Mouse (Mus musculus) ovary, adult 10 weeks (tissue): Measurements from ENCODE around the gene Rsu1. TPM values are rescaled to one million over a fixed set of nuclear protein-coding genes. Genes with fewer than 3 reads are reported as not detected.

Experiments used
- polyA plus RNA-seq: library from polyadenylated mRNA; stranded (reverse); fragments of 350-450 nt; fragmentation: Illumina TruSeq; extraction: RNeasy Lipid Tissue Mini Kit (QIAGEN cat#74804); gene quantifications from one replicate; pipeline ENCODE4 v1.2.3, GENCODE M21; 2014

Gene Rsu1
- polyA plus RNA-seq = 147 TPM

DNA sequence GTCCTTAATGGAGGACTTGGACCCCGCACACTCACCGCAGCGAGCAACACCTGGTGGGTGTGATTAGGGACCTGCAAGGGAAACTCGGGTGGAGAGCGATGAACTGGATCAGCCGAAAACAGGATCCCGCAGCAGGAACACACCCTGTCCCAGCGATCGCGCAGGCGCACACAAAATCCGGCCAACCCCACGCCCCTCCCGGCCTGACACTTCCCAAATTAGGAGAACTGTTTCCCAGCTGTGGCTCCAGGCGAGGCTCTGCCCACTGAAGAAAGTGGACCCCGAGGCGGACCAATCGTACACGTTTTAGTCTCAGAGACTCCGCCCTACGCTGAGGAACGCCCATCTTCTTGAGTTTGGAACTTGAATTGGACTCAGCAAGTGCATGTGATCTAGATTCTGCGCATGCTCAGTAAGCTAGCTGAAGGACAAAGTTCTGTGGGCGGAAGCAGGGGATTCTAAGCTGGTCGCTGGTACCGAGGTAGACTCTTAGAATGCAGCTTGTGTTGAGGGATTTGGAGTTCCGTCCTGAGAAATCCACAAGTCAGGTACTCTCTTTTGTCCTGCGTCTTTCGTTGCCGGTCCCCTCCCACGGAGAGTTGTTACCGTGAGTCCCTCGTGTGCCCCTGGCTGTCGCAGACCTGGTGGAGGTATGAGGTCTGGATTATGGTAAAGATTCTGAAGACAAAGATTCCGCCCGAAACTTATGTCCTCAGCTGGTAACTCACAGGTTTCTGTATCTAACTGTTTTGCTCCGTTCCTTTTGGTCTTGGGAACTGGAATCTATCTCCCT is at the start of gene Rsu1:
Gene Rsu1 (minus strand): TSS at position 251 of the 793 bp plus-strand sequence.

Other genes starting within 250 kb of the Rsu1 start
- gene Cubn, start 220.4 kb upstream of the Rsu1 start, polyA plus RNA-seq = 0.11 TPM